ENCODE assay signal across 16 mouse cellular contexts in the genomic region with DNA sequence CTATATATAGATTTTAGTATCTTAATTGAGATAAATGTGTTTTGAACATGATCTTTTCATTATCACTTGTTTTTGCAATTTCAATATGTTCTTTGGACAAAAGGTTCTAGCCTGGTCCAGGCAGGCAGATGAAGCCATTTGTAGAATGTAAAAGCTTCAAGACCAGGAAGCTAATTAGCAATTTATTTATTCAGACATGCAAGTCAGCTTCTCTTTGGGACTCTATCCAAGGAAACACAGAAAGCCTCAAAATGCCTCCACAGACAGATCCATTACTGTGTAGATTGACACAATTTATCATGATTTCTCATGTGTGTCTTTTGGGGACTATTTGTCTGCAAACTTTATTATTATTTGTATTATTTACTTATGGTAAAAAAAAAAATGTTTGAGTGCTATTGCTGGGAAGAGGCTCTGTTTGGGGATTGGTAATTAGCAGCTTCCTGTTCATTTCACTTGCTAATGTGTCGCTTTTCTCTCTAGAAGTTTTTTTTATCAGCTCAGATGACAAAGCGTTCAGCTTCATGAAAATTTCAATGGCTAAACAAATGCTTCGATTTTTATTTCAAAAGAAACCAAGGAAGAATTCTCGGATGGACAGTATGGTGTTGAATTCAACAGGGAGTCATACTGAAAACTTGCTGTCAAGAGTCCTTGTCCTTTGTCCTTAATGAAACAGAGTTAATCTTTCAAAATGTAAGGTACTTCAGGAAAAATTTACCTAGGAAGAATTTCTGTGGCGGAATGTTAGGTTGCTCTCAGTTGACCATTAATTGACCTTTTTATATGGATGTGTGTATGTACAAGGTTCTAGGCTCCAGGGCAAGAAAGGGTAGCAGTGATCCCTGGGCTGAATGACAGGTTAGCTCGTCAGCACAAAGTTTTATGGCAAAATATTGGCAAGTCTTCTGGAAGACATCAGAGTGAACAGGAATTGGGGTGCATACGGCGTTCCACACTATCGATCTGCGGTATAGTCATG.
DNase-seq lines count a peak whose midpoint lies in the region; ATAC-seq and TF ChIP-seq lines count a peak whose summit lies in the region.
"Had no signal": no experiment of that assay in that cellular context is flagged by ENCODE, and none has a peak within 500 bp of the region (broad histone marks: within the 10 kb centered on the region; RNA-seq: fewer than 3 reads in every experiment).

No protein-coding gene starts in this region.

- H3K9me3 ChIP-seq in kidney, embryonic 15.5 days (replicated peaks), result no peaks in the 10 kb centered on the region
- H3K9me3 ChIP-seq in neural tube, embryonic 13.5 days, result no peaks in the 10 kb centered on the region
- no peaks in the 10 kb centered on the region for H3K9me3 ChIP-seq in neural tube, embryonic 15.5 days (replicated peaks)
- H3K9me3 ChIP-seq in hindbrain, postnatal 0 days (ENCODE audit: low read length), result no peaks in the 10 kb centered on the region
- H3K9me3 ChIP-seq: embryonic facial prominence, embryonic 13.5 days had no signal

- no peak for ATAC-seq in kidney, embryonic 15.5 days (replicated peaks; ENCODE audit: low FRiP score)
- ATAC-seq in neural tube, embryonic 13.5 days (ENCODE audit: low read depth), result peak; percentile 27; the same call in 1 of the 2 replicates
- ATAC-seq in neural tube, embryonic 15.5 days (ENCODE audit: low FRiP score), result no peak
- ATAC-seq in hindbrain, postnatal 0 days, result no peak; the same call in 1 of the 2 replicates
- ATAC-seq: Patski had no signal

- no peak overlapping the region for H3K9ac ChIP-seq in kidney, embryonic 15.5 days
- H3K9ac ChIP-seq in neural tube, embryonic 13.5 days, result no peak overlapping the region
- no peak overlapping the region for H3K9ac ChIP-seq in neural tube, embryonic 15.5 days (replicated peaks)
- H3K9ac ChIP-seq in hindbrain, postnatal 0 days (replicated peaks; ENCODE audit: low read length), result no peak overlapping the region
- H3K9ac ChIP-seq: embryonic facial prominence, embryonic 13.5 days; lung, embryonic 14.5 days had no signal

- no peak overlapping the region for H3K4me2 ChIP-seq in kidney, embryonic 15.5 days
- no peak overlapping the region for H3K4me2 ChIP-seq in neural tube, embryonic 13.5 days
- no peak overlapping the region for H3K4me2 ChIP-seq in neural tube, embryonic 15.5 days
- no peak overlapping the region for H3K4me2 ChIP-seq in hindbrain, postnatal 0 days (ENCODE audit: low read depth, low read length)
- H3K4me2 ChIP-seq: embryonic facial prominence, embryonic 13.5 days; lung, embryonic 14.5 days had no signal

- DNase-seq in kidney, adult 11 months, result peak; percentile 43
- DNase-seq in hindbrain, postnatal 0 days (ENCODE audit: low spot score), result peak; percentile 51
- no peak for DNase-seq in heart, adult 9 months (ENCODE audit: low spot score in 2 of 2)
- DNase-seq in cerebellum, postnatal 14 days, result no peak
- DNase-seq: B cell, adult 2 months; cerebellum, adult 11-12 months; gastrocnemius, adult 2 months; heart, adult 11 months; lung, embryonic 14.5 days; thymus, postnatal 25 days had no signal

- no peaks in the 10 kb centered on the region for H3K27me3 ChIP-seq in kidney, embryonic 15.5 days
- H3K27me3 ChIP-seq in neural tube, embryonic 13.5 days, result no peaks in the 10 kb centered on the region
- H3K27me3 ChIP-seq in neural tube, embryonic 15.5 days (replicated peaks), result no peaks in the 10 kb centered on the region
- H3K27me3 ChIP-seq in hindbrain, postnatal 0 days (ENCODE audit: insufficient read depth, low read length), result no peaks in the 10 kb centered on the region
- H3K27me3 ChIP-seq: embryonic facial prominence, embryonic 13.5 days had no signal

- TF ChIP-seq CTCF in hindbrain, postnatal 0 days (IDR thresholded peaks at IDR 0.05; ENCODE audit: low read depth), result no peak

- no peak overlapping the region for H3K27ac ChIP-seq in kidney, embryonic 15.5 days
- H3K27ac ChIP-seq in neural tube, embryonic 13.5 days (replicated peaks), result 0 out of 2 replicates have a peak overlapping the region, but pooled peaks have one; percentile 33
- H3K27ac ChIP-seq in neural tube, embryonic 15.5 days (replicated peaks), result no peak overlapping the region
- H3K27ac ChIP-seq in hindbrain, postnatal 0 days, result no peak overlapping the region
- H3K27ac ChIP-seq: embryonic facial prominence, embryonic 13.5 days; gastrocnemius, adult 2 months; stomach, postnatal 0 days had no signal

- H3K4me1 ChIP-seq in kidney, embryonic 15.5 days, result no peaks in the 10 kb centered on the region
- 0 out of 2 replicates have a peak, but pooled peaks cover 3% of the 10 kb centered on the region for H3K4me1 ChIP-seq in neural tube, embryonic 13.5 days (replicated peaks)
- H3K4me1 ChIP-seq in neural tube, embryonic 15.5 days, result no peaks in the 10 kb centered on the region
- no peaks in the 10 kb centered on the region for H3K4me1 ChIP-seq in hindbrain, postnatal 0 days (ENCODE audit: insufficient read depth, low read length)
- H3K4me1 ChIP-seq: embryonic facial prominence, embryonic 13.5 days had no signal

- H3K36me3 ChIP-seq in kidney, embryonic 15.5 days, result no peaks in the 10 kb centered on the region
- H3K36me3 ChIP-seq in neural tube, embryonic 13.5 days, result no peaks in the 10 kb centered on the region
- H3K36me3 ChIP-seq in neural tube, embryonic 15.5 days, result no peaks in the 10 kb centered on the region
- H3K36me3 ChIP-seq in hindbrain, postnatal 0 days (ENCODE audit: insufficient read depth, low read length), result no peaks in the 10 kb centered on the region
- H3K36me3 ChIP-seq: embryonic facial prominence, embryonic 13.5 days had no signal

- WGBS in kidney, embryonic 15.5 days, result 74% methylated on average over 10 of the region's 10 CpGs
- 76% methylated on average over 10 of the region's 10 CpGs for WGBS in neural tube, embryonic 13.5 days
- WGBS in neural tube, embryonic 15.5 days, result 68% methylated on average over 10 of the region's 10 CpGs
- 63% methylated on average over 10 of the region's 10 CpGs for WGBS in hindbrain, postnatal 0 days

- H3K4me3 ChIP-seq in kidney, embryonic 15.5 days (replicated peaks), result no peak overlapping the region
- no peak overlapping the region for H3K4me3 ChIP-seq in neural tube, embryonic 13.5 days
- H3K4me3 ChIP-seq in neural tube, embryonic 15.5 days (replicated peaks), result no peak overlapping the region
- H3K4me3 ChIP-seq in hindbrain, postnatal 0 days (ENCODE audit: low read length), result no peak overlapping the region
- H3K4me3 ChIP-seq: embryonic facial prominence, embryonic 13.5 days; gastrocnemius, adult 2 months had no signal

Comparison
In these comparisons a context has a peak if more than half of its experiments do, and no peak if none do; other contexts are left out.
1. DNase-seq: peak in kidney, adult 11 months (single experiment) and hindbrain, postnatal 0 days (single experiment); none in heart, adult 9 months (0 of 2) and cerebellum, postnatal 14 days (0 of 2).